Mouse (Mus musculus) spleen, postnatal 10 days (tissue): ENCODE results near the gene Tcea3.
A peak's percentile ranks its signal among the peaks of the same experiment; 100 is the strongest.

ENCODE experiments used
- DNase-seq, 2 experiments: peaks; one replicate each; pipeline ENCODE4 v3.0.0; 2021 to 2022; ENCODE audit warnings: low spot score in 2 of 2

Gene Tcea3

GRCm38 (mm10) chr4:136239111-136239510, 8.4 kb upstream of the Tcea3 start:
- DNase-seq: no peak

GRCm38 (mm10) chr4:136239622-136240021, 7.9 kb upstream of the Tcea3 start:
- peak; percentile 69 to 88 for DNase-seq

DNA sequence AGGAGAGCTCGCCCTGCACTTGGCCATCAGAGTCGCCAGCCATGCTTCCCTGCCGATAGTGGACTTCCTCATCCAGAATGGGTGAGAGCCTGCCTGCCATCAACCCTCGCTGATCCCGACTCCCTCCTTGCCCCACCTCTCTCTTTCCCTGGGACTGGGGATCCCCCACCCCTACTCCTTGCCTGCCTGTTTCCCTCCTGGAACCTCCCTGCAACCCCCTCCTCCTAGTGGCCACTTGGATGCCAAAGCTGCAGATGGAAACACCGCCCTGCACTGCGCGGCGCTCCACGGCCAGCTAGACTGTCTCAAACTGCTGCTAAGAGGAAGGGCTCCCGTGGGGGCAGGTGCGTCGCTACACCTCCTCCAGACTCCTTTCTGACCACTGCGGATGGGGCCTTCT, 7.4 kb upstream of the Tcea3 start:
- DNase-seq: no peak

- no peak for DNase-seq
Measured at GRCm38 (mm10) chr4:136240955-136241354, 6.6 kb upstream of the Tcea3 start.

GRCm38 (mm10) chr4:136242065-136242703, 5.3 kb upstream of the Tcea3 start:
- DNase-seq: peak in 1 of 2 experiments; percentile 60

GRCm38 (mm10) chr4:136242728-136243127, 4.8 kb upstream of the Tcea3 start:
- no peak for DNase-seq

DNA sequence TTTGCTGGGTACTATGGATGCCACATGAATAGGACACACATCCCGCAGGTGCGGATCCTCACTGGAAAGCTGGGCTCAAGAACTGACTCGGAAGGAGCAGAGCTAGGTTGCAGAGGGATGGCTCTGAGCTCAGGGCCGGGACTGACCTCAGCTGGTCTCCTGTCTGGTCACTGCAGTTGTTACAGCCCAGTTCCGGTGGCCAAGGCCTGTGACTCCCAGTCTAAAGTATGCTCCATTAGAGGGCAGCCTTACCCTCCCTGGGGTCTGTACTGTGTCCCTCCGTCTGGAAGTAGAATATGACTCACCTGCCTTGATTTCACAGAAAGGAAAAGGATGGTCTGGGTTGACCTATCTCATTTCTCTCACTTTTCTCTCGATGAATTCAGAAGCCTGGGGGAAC, 3.3 kb upstream of the Tcea3 start:
- DNase-seq: no peak

DNA sequence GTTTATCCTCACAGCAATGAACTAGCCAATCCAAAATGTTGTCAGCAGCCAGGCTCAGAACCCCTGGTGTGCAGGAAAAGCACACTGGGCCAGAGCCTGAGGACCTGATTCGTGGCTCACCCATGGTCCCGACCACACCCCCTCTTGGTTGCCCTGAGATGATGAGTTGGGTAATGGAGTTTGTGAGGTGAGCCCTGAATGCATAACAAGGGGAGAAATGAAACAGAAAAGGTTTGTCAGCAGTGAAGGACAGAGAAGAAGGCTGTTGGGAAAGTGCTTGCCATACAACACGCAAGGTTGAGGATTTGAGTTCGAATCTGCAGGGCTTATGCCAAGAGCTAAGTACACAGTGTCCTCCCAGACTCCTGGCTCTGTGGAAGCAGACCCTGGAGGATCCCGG, 1.8 kb upstream of the Tcea3 start:
- DNase-seq: no peak

GRCm38 (mm10) chr4:136246568-136246969, 960 bp upstream of the Tcea3 start:
- no peak for DNase-seq

DNA sequence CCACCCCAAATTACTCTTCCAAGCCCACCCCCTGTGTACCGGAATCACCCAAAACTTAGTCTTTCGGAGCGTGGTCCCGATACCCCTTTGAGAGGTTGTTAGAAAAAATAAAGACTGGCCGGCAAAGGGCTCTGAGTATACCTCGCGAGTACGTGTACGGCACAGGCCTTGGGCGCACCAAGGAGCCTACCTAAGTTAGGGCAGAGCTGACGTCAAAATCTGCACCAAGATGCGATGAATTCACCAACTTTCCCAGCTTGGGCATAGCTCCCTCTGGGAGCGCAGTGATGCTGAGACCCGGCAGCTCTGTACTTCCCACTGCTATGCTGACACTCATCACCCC, 172 bp upstream of the Tcea3 start:
- DNase-seq: no peak

- no peak for DNase-seq
Measured at GRCm38 (mm10) chr4:136248464-136249331, 1.2 kb downstream of the Tcea3 start.

- no peak for DNase-seq
Measured at GRCm38 (mm10) chr4:136249332-136249647, 1.8 kb downstream of the Tcea3 start.

DNA sequence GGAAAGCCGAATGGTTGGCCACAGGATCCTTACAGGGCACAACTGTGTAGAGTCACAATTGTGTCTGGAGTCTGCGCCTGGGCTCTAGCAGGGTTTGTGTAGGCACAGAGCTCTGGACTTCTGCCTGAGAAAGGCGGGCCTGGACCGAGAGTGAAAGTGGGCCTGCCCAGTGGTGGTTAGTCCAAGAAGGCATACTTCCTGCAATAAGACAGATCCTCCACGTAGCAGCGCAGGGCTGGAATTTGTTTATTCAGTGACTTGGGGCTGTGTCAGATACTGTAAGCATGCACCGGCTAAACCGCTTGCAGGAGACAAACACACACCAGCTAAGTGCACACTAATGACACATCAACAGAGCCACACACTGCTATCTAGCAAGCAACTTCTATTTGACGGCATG, 2.3 kb downstream of the Tcea3 start:
- DNase-seq: no peak

GRCm38 (mm10) chr4:136255919-136256318, 8.4 kb downstream of the Tcea3 start:
- no peak for DNase-seq

- no peak for DNase-seq
Measured at GRCm38 (mm10) chr4:136256696-136257095, 9.2 kb downstream of the Tcea3 start.

GRCm38 (mm10) chr4:136259916-136260315, 12.4 kb downstream of the Tcea3 start:
- DNase-seq: no peak

DNA sequence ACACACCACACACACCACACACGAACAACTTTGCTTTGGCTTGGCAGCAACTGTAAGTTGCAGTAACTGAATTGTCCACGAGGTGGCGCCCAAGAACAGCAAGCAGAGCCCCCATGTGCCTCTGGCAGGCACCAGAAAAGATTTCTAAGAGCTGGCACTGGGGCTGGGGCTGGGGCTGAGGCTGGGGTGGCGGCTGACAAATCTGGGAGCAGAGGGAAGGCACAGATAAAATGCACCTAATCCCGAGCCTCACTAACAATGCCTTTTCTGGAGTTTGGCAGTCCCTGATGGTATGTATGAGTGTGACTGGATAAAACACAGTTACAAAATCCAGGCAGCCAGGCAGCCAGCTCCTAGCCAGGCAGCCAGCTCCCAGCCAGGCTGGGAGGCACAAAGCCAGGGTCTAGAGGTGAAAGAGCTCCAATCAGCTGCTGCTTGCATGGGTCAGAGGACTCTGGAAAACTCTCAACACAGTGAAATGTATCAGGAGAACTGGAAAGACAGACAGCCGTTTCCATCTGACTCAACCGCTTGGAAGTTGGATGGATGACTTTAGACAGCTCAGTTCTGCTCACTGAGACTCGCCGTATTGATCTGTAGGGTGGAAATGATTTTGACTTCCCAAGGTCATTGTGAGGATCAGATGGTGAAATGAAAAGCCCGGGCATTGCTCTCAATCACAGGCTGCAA, 13.1 kb downstream of the Tcea3 start:
- DNase-seq: peak; percentile 85 to 92

GRCm38 (mm10) chr4:136261912-136262311, 14.4 kb downstream of the Tcea3 start:
- DNase-seq: no peak

GRCm38 (mm10) chr4:136263555-136263954, 16.0 kb downstream of the Tcea3 start:
- DNase-seq: no peak

- peak in 1 of 2 experiments; percentile 68 for DNase-seq
Measured at GRCm38 (mm10) chr4:136266716-136267343, 19.3 kb downstream of the Tcea3 start.

GRCm38 (mm10) chr4:136268912-136269311, 21.4 kb downstream of the Tcea3 start:
- no peak for DNase-seq

GRCm38 (mm10) chr4:136270648-136271047, 23.1 kb downstream of the Tcea3 start:
- no peak for DNase-seq
